Mouse (Mus musculus): ENCODE measurements around the gene Maz.

- no peak for TF ChIP-seq CTCF (IDR thresholded peaks at IDR 0.05; ENCODE audit: low read depth)
- TF ChIP-seq EP300 (IDR thresholded peaks at IDR 0.05; ENCODE audit: low read depth) = no peak
These were observed 15.8 kb downstream of the Maz start for GRCm38 (mm10) chr7:127011051-127011450.

Measured in heart, postnatal 0 days (tissue).